Mouse (Mus musculus) myocyte (in vitro differentiated cells): ENCODE measurements around the gene Tamm41. TPM values are rescaled to one million over a fixed set of nuclear protein-coding genes. Genes with fewer than 3 reads are reported as not detected.

ENCODE experiments used
- H3K27me3 ChIP-seq: one replicate; pipeline ENCODE4 v1.6.1; 2011; ENCODE audit not compliant: control insufficient read depth, insufficient read depth, insufficient read length
- H3K36me3 ChIP-seq: one replicate; pipeline ENCODE4 v1.6.1; 2011; ENCODE audit not compliant: control insufficient read depth, insufficient read depth
- H3K4me2 ChIP-seq: one replicate; pipeline ENCODE4 v1.6.1; 2011; ENCODE audit warnings: low read depth, control low read depth
- H3K4me3 ChIP-seq: one replicate; pipeline ENCODE4 v1.5.1; 2011; ENCODE audit warnings: mild to moderate bottlenecking, control low read depth, moderate library complexity
- H3K79me2 ChIP-seq: one replicate; pipeline ENCODE4 v1.6.1; 2011; ENCODE audit not compliant: control insufficient read depth, insufficient read depth
- H3ac ChIP-seq: one replicate; pipeline ENCODE4 v1.6.1; 2011; ENCODE audit not compliant: control insufficient read depth, insufficient read length
- CEBPB ChIP-seq: IDR thresholded peaks from 2 replicates; pipeline ENCODE4 v1.6.1; 2011; ENCODE audit warnings: mild to moderate bottlenecking, moderate library complexity; ENCODE audit not compliant: poor library complexity, insufficient read depth, severe bottlenecking
- E2F4 ChIP-seq: IDR thresholded peaks from one replicate; pipeline ENCODE4 v1.6.1; 2011; ENCODE audit warnings: mild to moderate bottlenecking, control low read depth, moderate library complexity; ENCODE audit not compliant: insufficient read depth
- MAX ChIP-seq: IDR thresholded peaks from one replicate; pipeline ENCODE4 v1.6.1; 2011; ENCODE audit warnings: low read depth, mild to moderate bottlenecking, control low read depth
- MYOD1 ChIP-seq, 3 experiments: IDR thresholded peaks; one replicate each; pipeline ENCODE4 v1.6.1; 2011; ENCODE audit warnings: control low read depth in 2 of 3, low read depth in 2 of 3, mild to moderate bottlenecking in 2 of 3, moderate library complexity in 1 of 3; ENCODE audit not compliant: insufficient read length in 2 of 3, control insufficient read depth in 1 of 3
- MYOG ChIP-seq, 3 experiments: IDR thresholded peaks; one replicate each; pipeline ENCODE4 v1.6.1; 2011; ENCODE audit warnings: control low read depth in 2 of 3, low read depth in 2 of 3, mild to moderate bottlenecking in 2 of 3; ENCODE audit not compliant: insufficient read length in 2 of 3, control insufficient read depth in 1 of 3, insufficient read depth in 1 of 3
- POLR2A ChIP-seq: IDR thresholded peaks from one replicate; pipeline ENCODE4 v1.6.1; 2011; ENCODE audit warnings: low read depth, mild to moderate bottlenecking, control low read depth, moderate library complexity; ENCODE audit not compliant: insufficient read length
- POLR2AphosphoS2 ChIP-seq: IDR thresholded peaks from one replicate; pipeline ENCODE4 v1.6.1; 2011; ENCODE audit warnings: low read depth, control low read depth; ENCODE audit not compliant: insufficient read length
- REST ChIP-seq: IDR thresholded peaks from one replicate; pipeline ENCODE4 v1.6.1; 2011; ENCODE audit warnings: mild to moderate bottlenecking, control low read depth, moderate library complexity; ENCODE audit not compliant: insufficient read depth, insufficient read length
- SRF ChIP-seq: IDR thresholded peaks from one replicate; pipeline ENCODE4 v1.6.1; 2011; ENCODE audit warnings: low read depth; ENCODE audit not compliant: control insufficient read depth, insufficient read length
- TCF12 ChIP-seq: IDR thresholded peaks from one replicate; pipeline ENCODE4 v1.6.1; 2011; ENCODE audit warnings: mild to moderate bottlenecking, control low read depth; ENCODE audit not compliant: poor library complexity, insufficient read depth, severe bottlenecking
- TCF3 ChIP-seq: IDR thresholded peaks from one replicate; pipeline ENCODE4 v1.6.1; 2011; ENCODE audit warnings: low read depth, control low read depth; ENCODE audit not compliant: insufficient read length
- USF1 ChIP-seq: IDR thresholded peaks from one replicate; pipeline ENCODE4 v1.6.1; 2011; ENCODE audit warnings: low read depth, mild to moderate bottlenecking, control low read depth, moderate library complexity
- polyA plus RNA-seq: library from polyadenylated mRNA; unstranded; fragments of >200 nt; fragmentation: generic; extraction: Trizol; gene quantifications from one replicate; pipeline ENCODE4 v1.2.1, GENCODE M21; 2012; ENCODE audit warnings: missing spikeins

Tamm41 gene
- polyA plus RNA-seq, 1 experiment = 21.9 TPM

DNA sequence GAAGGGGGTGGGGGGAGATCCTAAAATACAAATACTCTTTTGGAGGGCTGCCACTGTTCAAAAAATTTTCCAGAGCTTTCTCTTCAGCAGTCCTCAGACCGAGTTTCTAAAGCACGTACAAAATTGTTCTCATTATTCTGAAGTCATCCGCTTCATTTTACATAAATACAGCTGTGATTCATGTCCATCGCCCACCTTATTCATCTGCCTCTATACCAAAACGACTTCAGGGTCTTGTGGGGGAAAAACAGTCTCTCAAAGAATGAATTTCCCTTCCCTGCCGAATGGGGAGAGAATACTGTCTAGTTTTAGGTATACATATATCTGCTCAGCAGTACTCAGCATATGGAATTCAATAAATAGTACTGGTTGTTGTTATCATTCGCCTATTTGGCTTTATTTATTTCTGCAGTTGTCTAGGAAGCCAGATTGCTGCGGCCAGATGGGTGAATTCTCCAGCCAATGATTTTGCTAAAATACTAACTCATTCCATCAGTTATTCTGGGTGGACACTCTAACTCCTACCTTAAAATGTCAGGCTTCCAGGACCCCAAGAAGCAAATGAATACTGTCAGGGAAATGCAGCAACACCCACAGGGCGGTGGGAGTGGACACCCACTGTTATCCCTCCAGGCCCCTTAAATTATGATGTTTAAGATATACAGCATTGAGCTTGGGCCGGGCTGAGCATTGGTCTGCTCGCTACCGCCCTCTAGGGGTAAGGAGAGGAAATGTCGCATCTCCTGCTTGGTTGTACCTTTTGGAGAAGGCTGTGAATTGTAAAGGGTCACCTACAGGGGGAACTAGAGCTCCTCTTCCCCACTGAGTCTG is 27.9 kb upstream of the Tamm41 start:
- no peak for TF ChIP-seq MYOD1 (IDR thresholded peaks at IDR 0.05; ENCODE audit: control insufficient read depth in 1 of 3, insufficient read length in 2 of 3, low read depth in 2 of 3)
- TF ChIP-seq MYOG (IDR thresholded peaks at IDR 0.05; ENCODE audit: control insufficient read depth in 1 of 3, insufficient read depth in 1 of 3, insufficient read length in 2 of 3, low read depth in 2 of 3) = no peak
- TF ChIP-seq USF1 = no peak
- TF ChIP-seq POLR2A = no peak
- TF ChIP-seq POLR2AphosphoS2 = no peak
- Histone ChIP-seq H3K4me3 (no peak overlapping the region), H3K4me2 (no peak overlapping the region), H3K27me3 (peaks cover 6% of the 10 kb centered on the region), H3ac (no peak overlapping the region), H3K79me2 (no peaks in the 10 kb centered on the region), H3K36me3 (no peaks in the 10 kb centered on the region)

- H3K4me3 ChIP-seq = no peak overlapping the region
- no peaks in the 10 kb centered on the region for H3K79me2 ChIP-seq
- no peak overlapping the region for H3K4me2 ChIP-seq
- H3ac ChIP-seq = no peak overlapping the region
- H3K36me3 ChIP-seq = no peaks in the 10 kb centered on the region
- TF ChIP-seq USF1 = no peak
- TF ChIP-seq CEBPB = no peak
- TF ChIP-seq MYOG (IDR thresholded peaks at IDR 0.05; ENCODE audit: control insufficient read depth in 1 of 3, insufficient read depth in 1 of 3, insufficient read length in 2 of 3, low read depth in 2 of 3) = no peak
- no peak for TF ChIP-seq POLR2A
- TF ChIP-seq E2F4 = no peak
- no peak for TF ChIP-seq TCF3
- no peak for TF ChIP-seq MAX
- no peak for TF ChIP-seq SRF
- no peak for TF ChIP-seq POLR2AphosphoS2
- TF ChIP-seq TCF12 = no peak
- no peak for TF ChIP-seq MYOD1 (IDR thresholded peaks at IDR 0.05; ENCODE audit: control insufficient read depth in 1 of 3, insufficient read length in 2 of 3, low read depth in 2 of 3)
- no peak for TF ChIP-seq REST
- peaks cover 20% of the 10 kb centered on the region for H3K27me3 ChIP-seq
These were observed 25.1 kb upstream of the Tamm41 start for GRCm38 (mm10) chr6:115062605-115063350.

DNA sequence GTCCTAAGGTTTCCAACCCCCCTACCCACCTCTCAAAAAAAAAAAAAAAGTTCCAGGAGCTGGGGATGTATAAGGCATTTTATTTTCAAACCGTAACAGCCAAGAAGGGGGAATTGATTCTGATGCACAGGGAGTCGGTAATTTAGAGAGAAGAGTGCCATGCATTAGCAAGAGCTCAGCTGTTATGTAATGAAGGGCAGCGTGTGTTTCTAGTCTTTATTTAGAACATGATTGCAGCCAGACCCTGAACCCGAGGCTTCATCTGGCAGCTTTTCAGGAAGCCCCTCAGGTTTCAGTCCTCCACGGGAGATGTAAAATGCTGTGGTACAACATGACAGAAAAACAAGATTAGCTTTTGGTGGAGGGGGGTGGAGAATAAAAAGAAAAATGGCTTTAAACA is 21.6 kb upstream of the Tamm41 start:
- no peaks in the 10 kb centered on the region for H3K36me3 ChIP-seq
- H3K4me2 ChIP-seq = no peak overlapping the region
- H3K4me3 ChIP-seq = no peak overlapping the region
- H3K79me2 ChIP-seq = no peaks in the 10 kb centered on the region
- no peak overlapping the region for H3ac ChIP-seq
- peaks cover 22% of the 10 kb centered on the region for H3K27me3 ChIP-seq
- TF ChIP-seq POLR2AphosphoS2 (no peak), CEBPB (no peak)

GRCm38 (mm10) chr6:115056699-115057098 is 19.0 kb upstream of the Tamm41 start:
- H3K4me2 ChIP-seq = no peak overlapping the region
- no peaks in the 10 kb centered on the region for H3K36me3 ChIP-seq
- H3K4me3 ChIP-seq = no peak overlapping the region
- no peak for TF ChIP-seq CEBPB
- no peak for TF ChIP-seq TCF12
- no peak for TF ChIP-seq MYOD1 (IDR thresholded peaks at IDR 0.05; ENCODE audit: control insufficient read depth in 1 of 3, insufficient read length in 2 of 3, low read depth in 2 of 3)
- TF ChIP-seq POLR2A = no peak
- TF ChIP-seq POLR2AphosphoS2 = no peak
- no peak for TF ChIP-seq MYOG (IDR thresholded peaks at IDR 0.05; ENCODE audit: control insufficient read depth in 1 of 3, insufficient read depth in 1 of 3, insufficient read length in 2 of 3, low read depth in 2 of 3)
- peaks cover 16% of the 10 kb centered on the region for H3K27me3 ChIP-seq
- no peak overlapping the region for H3ac ChIP-seq
- H3K79me2 ChIP-seq = no peaks in the 10 kb centered on the region

GRCm38 (mm10) chr6:115055440-115055839 is 17.8 kb upstream of the Tamm41 start:
- Histone ChIP-seq H3K4me2 (no peak overlapping the region), H3ac (no peak overlapping the region), H3K4me3 (no peak overlapping the region), H3K79me2 (no peaks in the 10 kb centered on the region), H3K36me3 (no peaks in the 10 kb centered on the region), H3K27me3 (peaks cover 16% of the 10 kb centered on the region)
- TF ChIP-seq POLR2AphosphoS2 (no peak), POLR2A (no peak), MYOD1 (IDR thresholded peaks at IDR 0.05; ENCODE audit: control insufficient read depth in 1 of 3, insufficient read length in 2 of 3, low read depth in 2 of 3) (no peak), USF1 (no peak), REST (no peak), TCF12 (no peak), MYOG (IDR thresholded peaks at IDR 0.05; ENCODE audit: control insufficient read depth in 1 of 3, insufficient read depth in 1 of 3, insufficient read length in 2 of 3, low read depth in 2 of 3) (no peak), MAX (no peak), SRF (no peak), E2F4 (no peak), CEBPB (no peak)
